Mouse (Mus musculus) c-Kit-negative CD71-positive TER-119-positive erythroid progenitor cells, embryonic 14.5 days (primary cell): ENCODE data around the gene Mpnd.
"Not testable (repeated sequence)": the region's sequence is repeated elsewhere in the genome, so short reads cannot be mapped to it uniquely, and the experiment has no call there.

Experiments
- DNase-seq: peaks from one replicate; pipeline ENCODE4 v3.0.0-alpha.2; 2013; ENCODE audit warnings: low read depth, low spot score

Gene Mpnd

GRCm38 (mm10) chr17:56038583-56039261, 33.2 kb downstream of the Mpnd start:
- DNase-seq, result no peak

- DNase-seq, result no peak
Measured at GRCm38 (mm10) chr17:56039345-56039744, 33.8 kb downstream of the Mpnd start.

DNA sequence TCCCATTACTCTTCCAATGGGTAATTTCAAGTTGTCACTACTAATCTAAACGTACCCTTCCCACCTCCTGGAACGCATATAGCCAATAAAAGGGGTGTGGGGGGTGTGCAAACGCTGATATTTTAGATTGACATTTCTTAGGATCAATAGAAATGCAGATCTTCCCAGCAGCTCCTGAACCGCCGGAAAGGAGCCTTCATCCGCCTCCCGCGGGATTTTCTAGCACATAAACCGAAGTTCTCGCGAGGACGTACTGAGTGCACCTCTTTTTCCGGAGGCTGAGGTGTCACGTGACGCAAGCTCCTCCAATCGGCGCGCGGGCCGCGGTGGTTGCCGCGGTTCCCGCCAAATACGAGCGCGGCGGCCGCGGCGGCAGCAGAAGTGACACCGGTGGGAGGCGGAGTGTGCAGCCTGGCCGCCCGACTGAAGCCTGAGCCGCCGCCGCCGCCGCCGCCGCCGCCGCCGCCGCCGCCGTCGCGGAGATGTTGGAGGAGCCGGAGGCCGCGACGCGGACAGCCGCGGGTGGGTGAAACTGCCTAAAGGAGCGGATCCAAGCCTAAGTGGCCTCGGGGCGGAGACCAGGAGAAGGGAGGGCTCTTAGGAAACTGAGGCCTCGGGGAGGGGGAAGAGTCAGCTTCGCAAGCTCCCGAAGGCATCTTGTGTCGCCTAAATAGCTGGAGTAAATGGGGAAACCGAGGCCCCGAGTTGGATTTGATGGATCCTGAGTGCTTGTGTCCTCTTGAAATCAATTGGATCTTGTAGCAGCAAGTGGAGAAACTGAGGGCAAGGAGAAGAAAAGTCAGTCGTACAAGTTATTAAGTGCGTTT, 34.7 kb downstream of the Mpnd start, which contains the start of gene Chaf1a:
Gene Chaf1a, plus strand, starts transcription at position 410 of the 827 bp plus-strand sequence.
- peak; percentile 96 for DNase-seq

DNA sequence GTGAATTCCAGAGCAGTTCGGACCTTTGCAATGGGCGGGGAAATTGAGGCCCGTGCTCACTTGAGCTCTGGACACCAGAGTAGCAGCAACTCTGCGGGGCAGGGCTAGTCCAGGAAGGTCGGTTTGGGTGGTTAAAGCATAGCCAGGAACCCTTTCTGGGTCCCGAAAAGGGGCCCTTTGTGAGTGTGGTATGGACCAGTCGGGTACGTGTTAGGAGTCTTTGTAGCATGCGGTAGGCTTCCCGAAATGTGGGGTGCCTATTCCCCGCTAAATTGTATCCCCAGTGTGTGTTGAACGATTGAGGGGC, 35.3 kb downstream of the Mpnd start:
- DNase-seq, result no peak

GRCm38 (mm10) chr17:56051369-56051768, 45.9 kb downstream of the Mpnd start:
- DNase-seq, result no peak

- DNase-seq, result no peak
Measured at GRCm38 (mm10) chr17:56054938-56055337, 49.4 kb downstream of the Mpnd start.

DNA sequence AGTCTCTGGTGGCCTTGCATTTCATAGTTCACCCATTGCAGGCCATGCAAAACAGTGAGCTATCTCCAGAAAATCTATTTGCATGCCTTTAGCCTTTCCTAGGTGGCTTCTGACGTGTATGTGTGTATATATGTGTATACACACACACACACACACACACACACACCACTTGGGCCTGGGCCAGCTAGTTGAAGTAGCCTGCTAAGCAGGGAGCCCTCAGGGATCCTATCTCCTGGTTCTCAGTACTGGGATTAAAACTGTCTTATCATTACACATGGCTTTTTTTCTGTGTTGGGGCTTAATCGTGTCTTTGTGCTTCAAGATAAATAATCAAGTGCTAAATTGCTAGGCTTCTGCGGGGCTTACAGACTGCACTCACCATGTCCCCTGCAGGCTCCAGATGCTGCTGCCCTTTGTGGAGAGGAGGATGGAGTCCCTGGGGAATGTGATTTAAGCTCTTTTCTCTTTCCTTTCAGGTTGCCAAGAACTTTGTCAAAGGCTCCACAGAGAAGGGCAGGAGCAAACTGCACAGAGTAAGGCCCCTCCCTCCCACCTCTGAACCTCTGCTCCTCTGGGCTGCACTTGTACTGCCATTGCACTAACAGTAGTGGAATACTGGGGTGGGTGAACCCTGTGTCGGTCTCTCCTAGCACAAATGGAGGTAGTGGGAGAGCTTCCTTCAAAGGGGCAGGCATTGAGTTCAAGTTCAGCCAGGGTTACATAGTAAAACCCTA, 50.6 kb downstream of the Mpnd start:
- DNase-seq, result no peak

- DNase-seq, result no peak
Measured at GRCm38 (mm10) chr17:56057381-56058120, 52.0 kb downstream of the Mpnd start.

DNA sequence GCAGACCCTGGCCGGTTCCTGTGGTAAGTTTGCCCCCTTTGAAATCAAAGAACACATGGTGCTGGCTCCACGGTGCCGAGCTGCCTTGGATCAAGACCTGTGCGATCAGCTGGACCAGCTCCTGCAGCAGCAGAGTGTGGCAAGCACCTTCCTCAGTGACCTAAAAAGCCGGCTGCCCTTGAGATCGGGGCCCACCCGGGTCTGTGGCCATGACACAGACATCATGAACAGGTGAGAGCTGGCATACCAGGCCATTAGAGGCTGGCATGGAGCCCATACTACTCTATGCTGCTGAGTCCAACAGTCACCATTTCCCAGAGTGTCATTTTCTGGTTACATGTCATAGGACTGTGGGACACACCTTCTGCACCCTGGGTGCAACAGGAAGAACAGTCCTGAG, 56.6 kb downstream of the Mpnd start:
- no peak for DNase-seq

- not testable (repeated sequence) for DNase-seq
Measured at GRCm38 (mm10) chr17:56065715-56066114, 60.2 kb downstream of the Mpnd start.
